Mouse (Mus musculus) myocyte (in vitro differentiated cells): ENCODE results near the gene Osbpl3.

Experiments used
- CEBPB ChIP-seq: IDR thresholded peaks from 2 replicates; pipeline ENCODE4 v1.6.1; 2011; ENCODE audit warnings: mild to moderate bottlenecking, moderate library complexity; ENCODE audit not compliant: poor library complexity, insufficient read depth, severe bottlenecking
- E2F4 ChIP-seq: IDR thresholded peaks from one replicate; pipeline ENCODE4 v1.6.1; 2011; ENCODE audit warnings: mild to moderate bottlenecking, control low read depth, moderate library complexity; ENCODE audit not compliant: insufficient read depth
- MYOD1 ChIP-seq, 3 experiments: IDR thresholded peaks; one replicate each; pipeline ENCODE4 v1.6.1; 2011; ENCODE audit warnings: control low read depth in 2 of 3, low read depth in 2 of 3, mild to moderate bottlenecking in 2 of 3, moderate library complexity in 1 of 3; ENCODE audit not compliant: insufficient read length in 2 of 3, control insufficient read depth in 1 of 3
- POLR2A ChIP-seq: IDR thresholded peaks from one replicate; pipeline ENCODE4 v1.6.1; 2011; ENCODE audit warnings: low read depth, mild to moderate bottlenecking, control low read depth, moderate library complexity; ENCODE audit not compliant: insufficient read length
- POLR2AphosphoS2 ChIP-seq: IDR thresholded peaks from one replicate; pipeline ENCODE4 v1.6.1; 2011; ENCODE audit warnings: low read depth, control low read depth; ENCODE audit not compliant: insufficient read length
- USF1 ChIP-seq: IDR thresholded peaks from one replicate; pipeline ENCODE4 v1.6.1; 2011; ENCODE audit warnings: low read depth, mild to moderate bottlenecking, control low read depth, moderate library complexity

DNA sequence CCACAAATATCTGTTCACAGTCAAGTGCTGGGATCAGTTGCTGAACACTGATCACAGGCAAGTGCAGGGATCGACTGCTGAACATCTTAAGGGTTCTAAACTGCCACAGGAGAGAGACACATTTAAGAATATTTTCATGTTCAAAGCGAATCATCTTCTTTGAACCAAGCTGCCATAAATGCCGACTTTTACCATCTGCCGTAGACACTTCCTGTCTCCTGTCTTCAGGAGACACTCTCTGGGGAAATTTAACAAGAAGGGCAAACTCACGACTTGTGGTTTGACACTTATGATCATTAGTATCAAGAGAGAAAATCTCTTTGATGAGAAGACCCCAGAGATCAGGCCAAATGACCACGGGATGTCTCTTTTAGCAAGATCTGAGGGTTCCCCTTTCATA is 134.3 kb downstream of the Osbpl3 start:
- TF ChIP-seq E2F4 (no peak), USF1 (no peak), MYOD1 (IDR thresholded peaks at IDR 0.05; ENCODE audit: control insufficient read depth in 1 of 3, insufficient read length in 2 of 3, low read depth in 2 of 3) (no peak), CEBPB (no peak), POLR2A (no peak), POLR2AphosphoS2 (no peak)
